Mouse (Mus musculus): ENCODE measurements around the gene Dusp22. TPM values are rescaled to one million over a fixed set of nuclear protein-coding genes. Genes with fewer than 3 reads are reported as not detected.

The Dusp22 gene
- 28.7 and 30.9 TPM in 2 replicates for polyA plus RNA-seq (2015; fragmentation: Nextera tagmentation; extraction: Ambion mirVana)

DNA sequence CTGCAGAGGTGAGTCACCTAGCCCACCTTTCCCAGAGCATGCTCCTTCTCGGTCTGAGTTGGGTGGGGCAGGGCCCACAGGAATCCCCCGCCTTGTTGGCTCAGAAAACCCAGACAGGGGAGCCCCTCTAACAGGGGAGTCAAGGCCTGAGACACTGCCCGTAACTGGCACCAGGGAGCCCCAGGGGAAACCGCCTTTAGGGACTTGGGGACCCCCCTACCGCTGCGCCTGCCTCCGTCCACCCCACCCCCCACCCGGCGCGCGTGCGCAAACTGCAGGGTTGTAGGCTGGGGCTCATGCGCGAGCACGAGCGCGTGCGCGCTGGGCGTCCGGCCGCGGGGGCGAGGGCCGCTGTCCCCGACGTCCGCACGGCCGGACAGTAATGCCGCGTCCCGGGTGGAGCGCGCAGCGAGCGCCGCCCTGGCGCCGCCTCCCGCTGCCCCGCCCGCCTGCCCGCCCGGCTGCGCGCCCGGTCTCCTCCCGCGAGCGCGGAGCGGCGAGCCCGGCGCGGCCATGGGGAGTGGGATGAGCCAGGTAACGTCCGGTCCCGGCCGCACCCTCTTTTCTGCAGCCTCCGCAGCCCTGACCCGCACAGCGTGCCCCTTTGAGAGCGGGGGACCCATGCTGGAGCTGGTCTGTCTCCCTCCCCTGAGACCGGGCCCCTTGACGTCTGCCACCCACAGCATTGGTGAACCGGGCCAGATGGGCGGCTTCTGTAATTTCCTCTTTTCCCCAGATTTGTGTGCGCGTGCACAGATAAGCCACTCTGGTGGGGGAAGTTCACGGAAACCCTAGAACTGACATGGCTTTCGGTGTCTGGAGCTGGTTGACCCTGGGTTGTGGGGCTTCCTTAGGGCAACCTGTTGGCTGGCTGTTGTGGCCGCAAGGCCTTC, at the start of gene Dusp22:
Gene Dusp22, plus strand, starts transcription at position 387 of the 893 bp plus-strand sequence.

GRCm38 (mm10) chr13:30749021-30749556, 89.3 kb downstream of the Dusp22 start, which contains the start of gene Irf4:
Gene Irf4, plus strand, starts transcription at chr13:30749226.

Other genes with a start within 250 kb of the Dusp22 start
- gene Uqcrfs1, start 114.6 kb upstream of the Dusp22 start, polyA plus RNA-seq (2015; fragmentation: Nextera tagmentation; extraction: Ambion mirVana), result 216 and 232 TPM in 2 replicates
- gene Irf4, start 89.2 kb downstream of the Dusp22 start, polyA plus RNA-seq (2015; fragmentation: Nextera tagmentation; extraction: Ambion mirVana), result 0.06 and 0.11 TPM in 2 replicates

All from urinary bladder, postnatal 0 days (tissue).